Mouse (Mus musculus) kidney, adult 2 months (tissue): ENCODE measurements around the gene Tcf7. TPM values are rescaled to one million over a fixed set of nuclear protein-coding genes. Genes with fewer than 3 reads are reported as not detected.

Source experiments
- DNase-seq: peaks from one replicate; pipeline ENCODE4 v3.0.0; 2021
- H3K27ac ChIP-seq: fragments of 200-500 bp; 2 replicates; pipeline ENCODE4 v1.5.1; 2012; ENCODE audit warnings: low read depth, low read length, control low read depth, inconsistent platforms; ENCODE audit not compliant: insufficient read depth
- H3K27me3 ChIP-seq: fragments of 200-500 bp; replicated peaks from 2 replicates; pipeline ENCODE4 v1.6.1; 2012; ENCODE audit warnings: mild to moderate bottlenecking, moderate library complexity, low read length, inconsistent platforms; ENCODE audit not compliant: control insufficient read depth, insufficient read depth
- H3K36me3 ChIP-seq: fragments of 200-500 bp; 2 replicates; pipeline ENCODE4 v1.6.1; 2012; ENCODE audit warnings: mild to moderate bottlenecking, moderate library complexity, low read length, inconsistent platforms; ENCODE audit not compliant: control insufficient read depth, insufficient read depth
- H3K4me1 ChIP-seq: fragments of 200-500 bp; 2 replicates; pipeline ENCODE4 v1.6.1; 2011; ENCODE audit warnings: low read length; ENCODE audit not compliant: control insufficient read depth, insufficient read depth
- H3K4me3 ChIP-seq: fragments of 200-500 bp; 2 replicates; pipeline ENCODE4 v1.5.1; 2011; ENCODE audit warnings: mild to moderate bottlenecking, low read depth, low read length, control low read depth; ENCODE audit not compliant: insufficient read depth
- CTCF ChIP-seq: fragments of 200-500 bp; conservative IDR thresholded peaks from 2 replicates; pipeline ENCODE4 v1.5.1; 2011; ENCODE audit warnings: low read depth, mild to moderate bottlenecking, control low read depth, low read length, moderate library complexity, mixed read lengths; ENCODE audit not compliant: insufficient read depth, insufficient read length
- POLR2A ChIP-seq: fragments of 200-500 bp; IDR thresholded peaks from one replicate; pipeline ENCODE4 v1.6.1; 2011; ENCODE audit warnings: low read depth, low read length, control low read depth
- WGBS: fragments of 180-500 bp; shearing (Covaris S2); methylation state at CpG from one replicate; pipeline ENCODE4 v1.1.7; 2018; 5-methylcytosine and 5-hydroxymethylcytosine counted together
- polyA plus RNA-seq: library from polyadenylated mRNA; depleted of rRNA; stranded (reverse); fragments of >200 nt; gene quantifications from 2 replicates; pipeline ENCODE4 v1.2.3, GENCODE M21; 2012

Tcf7 gene
- polyA plus RNA-seq, 1 experiment, result 13.2 TPM

- TF ChIP-seq CTCF (no peak), POLR2A (no peak)
- Histone ChIP-seq H3K4me1 (no peaks in the 10 kb centered on the region; the same call in 1 of the 2 replicates), H3K27ac (no peak overlapping the region; the same call in 1 of the 2 replicates), H3K36me3 (no peaks in the 10 kb centered on the region), H3K4me3 (peak overlapping the region; percentile 50), H3K27me3 (no peaks in the 10 kb centered on the region)
- 22% methylated on average over 44 of the region's 44 CpGs for WGBS
- peak; percentile 71 for DNase-seq
Observed at GRCm38 (mm10) chr11:52283596-52284571, 1.1 kb upstream of the Tcf7 start.

- Histone ChIP-seq H3K36me3 (no peaks in the 10 kb centered on the region), H3K4me1 (no peaks in the 10 kb centered on the region; the same call in 1 of the 2 replicates), H3K4me3 (peak overlapping the region; percentile 58), H3K27ac (no peak overlapping the region), H3K27me3 (no peaks in the 10 kb centered on the region)
- DNase-seq, result no peak
- 5% methylated on average over 19 of the region's 19 CpGs for WGBS
- TF ChIP-seq POLR2A (no peak), CTCF (no peak)
Observed at GRCm38 (mm10) chr11:52282420-52282773, 417 bp downstream of the Tcf7 start.

GRCm38 (mm10) chr11:52281568-52282328 lies 1.1 kb downstream of the Tcf7 start:
- Histone ChIP-seq H3K4me1 (no peaks in the 10 kb centered on the region; the same call in 1 of the 2 replicates), H3K27me3 (no peaks in the 10 kb centered on the region), H3K4me3 (no peak overlapping the region), H3K27ac (no peak overlapping the region), H3K36me3 (no peaks in the 10 kb centered on the region)
- TF ChIP-seq CTCF (no peak), POLR2A (no peak)
- 76% methylated on average over 19 of the region's 19 CpGs for WGBS
- no peak for DNase-seq

GRCm38 (mm10) chr11:52280566-52281455 lies 2.0 kb downstream of the Tcf7 start:
- TF ChIP-seq CTCF (no peak), POLR2A (no peak)
- Histone ChIP-seq H3K36me3 (no peaks in the 10 kb centered on the region), H3K4me3 (no peak overlapping the region), H3K4me1 (no peaks in the 10 kb centered on the region; the same call in 1 of the 2 replicates), H3K27ac (no peak overlapping the region), H3K27me3 (no peaks in the 10 kb centered on the region)
- no peak for DNase-seq
- WGBS, result 96% methylated on average over 11 of the region's 11 CpGs

GRCm38 (mm10) chr11:52279611-52280145 lies 3.1 kb downstream of the Tcf7 start:
- Histone ChIP-seq H3K4me3 (no peak overlapping the region), H3K27me3 (no peaks in the 10 kb centered on the region), H3K36me3 (no peaks in the 10 kb centered on the region), H3K4me1 (no peaks in the 10 kb centered on the region; the same call in 1 of the 2 replicates), H3K27ac (no peak overlapping the region)
- TF ChIP-seq POLR2A (no peak), CTCF (no peak)
- no peak for DNase-seq
- WGBS, result 96% methylated on average over 8 of the region's 8 CpGs

GRCm38 (mm10) chr11:52278991-52279390 lies 3.8 kb downstream of the Tcf7 start:
- WGBS, result 98% methylated on average over 6 of the region's 6 CpGs
- Histone ChIP-seq H3K4me3 (no peak overlapping the region), H3K27ac (no peak overlapping the region), H3K27me3 (no peaks in the 10 kb centered on the region), H3K36me3 (no peaks in the 10 kb centered on the region), H3K4me1 (no peaks in the 10 kb centered on the region; the same call in 1 of the 2 replicates)
- TF ChIP-seq POLR2A (no peak), CTCF (no peak)
- DNase-seq, result no peak
